ENCODE assay signal across 8 mouse cellular contexts in genomic region chr4:124659251-124660217, GRCm38 (mm10). TPM values are rescaled to one million over a fixed set of nuclear protein-coding genes. Genes with fewer than 3 reads are reported as not detected.
DNase-seq lines count a peak whose midpoint lies in the region; ATAC-seq lines count a peak whose summit lies in the region.

No protein-coding gene starts in this region.

- no peak overlapping the region for H3K27ac ChIP-seq in kidney, embryonic 16.5 days (ENCODE audit: low read length)
- H3K27ac ChIP-seq in embryonic facial prominence, embryonic 13.5 days, result no peak overlapping the region
- no peak overlapping the region for H3K27ac ChIP-seq in intestine, embryonic 15.5 days
- peak overlapping the region; percentile 22; the same call in 1 of the 2 replicates for H3K27ac ChIP-seq in neural tube, embryonic 12.5 days

- H3K4me3 ChIP-seq in kidney, embryonic 16.5 days (ENCODE audit: low read length), result peak overlapping the region; percentile 67
- H3K4me3 ChIP-seq in embryonic facial prominence, embryonic 13.5 days, result peak overlapping the region; percentile 61
- H3K4me3 ChIP-seq in intestine, embryonic 15.5 days (replicated peaks), result peak overlapping the region; percentile 22
- H3K4me3 ChIP-seq in neural tube, embryonic 12.5 days, result peak overlapping the region; percentile 59

- no peaks in the 10 kb centered on the region for H3K9me3 ChIP-seq in kidney, embryonic 16.5 days (ENCODE audit: low read length)
- H3K9me3 ChIP-seq in embryonic facial prominence, embryonic 13.5 days, result no peaks in the 10 kb centered on the region
- no peaks in the 10 kb centered on the region for H3K9me3 ChIP-seq in intestine, embryonic 15.5 days
- no peaks in the 10 kb centered on the region for H3K9me3 ChIP-seq in neural tube, embryonic 12.5 days

- H3K4me1 ChIP-seq in kidney, embryonic 16.5 days (ENCODE audit: insufficient read depth, low read length), result peaks cover 27% of the 10 kb centered on the region
- peaks cover 38% of the 10 kb centered on the region for H3K4me1 ChIP-seq in embryonic facial prominence, embryonic 13.5 days
- H3K4me1 ChIP-seq in intestine, embryonic 15.5 days (replicated peaks), result peaks cover 29% of the 10 kb centered on the region
- H3K4me1 ChIP-seq in neural tube, embryonic 12.5 days, result peaks cover 34% of the 10 kb centered on the region

- no peaks in the 10 kb centered on the region for H3K36me3 ChIP-seq in kidney, embryonic 16.5 days (ENCODE audit: insufficient read depth, low read length)
- H3K36me3 ChIP-seq in embryonic facial prominence, embryonic 13.5 days, result no peaks in the 10 kb centered on the region
- H3K36me3 ChIP-seq in intestine, embryonic 15.5 days, result no peaks in the 10 kb centered on the region
- no peaks in the 10 kb centered on the region for H3K36me3 ChIP-seq in neural tube, embryonic 12.5 days

- no peak for DNase-seq in kidney, adult 8-10 months
- DNase-seq in T-cell, adult 2 months (ENCODE audit: low spot score), result no peak
- no peak for DNase-seq in Muller cell, postnatal 12 days (ENCODE audit: inconsistent ontology term)
- DNase-seq in left cerebral cortex, adult 11 months (ENCODE audit: low spot score), result no peak

- 1% methylated on average over 67 of the region's 68 CpGs for WGBS in kidney, embryonic 16.5 days
- 1% methylated on average over 68 of the region's 68 CpGs for WGBS in embryonic facial prominence, embryonic 13.5 days
- WGBS in intestine, embryonic 15.5 days, result 2% methylated on average over 67 of the region's 68 CpGs
- 1% methylated on average over 68 of the region's 68 CpGs for WGBS in neural tube, embryonic 12.5 days

- H3K9ac ChIP-seq in kidney, embryonic 16.5 days (replicated peaks; ENCODE audit: low read length), result no peak overlapping the region; the same call in 1 of the 2 replicates
- peak overlapping the region; percentile 54; the same call in 1 of the 2 replicates for H3K9ac ChIP-seq in embryonic facial prominence, embryonic 13.5 days
- H3K9ac ChIP-seq in intestine, embryonic 15.5 days, result no peak overlapping the region
- H3K9ac ChIP-seq in neural tube, embryonic 12.5 days, result peak overlapping the region; percentile 56

- peaks cover 94% of the 10 kb centered on the region for H3K27me3 ChIP-seq in kidney, embryonic 16.5 days (ENCODE audit: insufficient read depth, low read length)
- H3K27me3 ChIP-seq in embryonic facial prominence, embryonic 13.5 days, result peaks cover 98% of the 10 kb centered on the region
- H3K27me3 ChIP-seq in intestine, embryonic 15.5 days (replicated peaks), result peaks cover 88% of the 10 kb centered on the region
- H3K27me3 ChIP-seq in neural tube, embryonic 12.5 days (replicated peaks), result peaks cover 89% of the 10 kb centered on the region

- peak overlapping the region; percentile 97 for H3K4me2 ChIP-seq in kidney, embryonic 16.5 days (replicated peaks; ENCODE audit: low read depth, low read length)
- H3K4me2 ChIP-seq in embryonic facial prominence, embryonic 13.5 days, result peak overlapping the region; percentile 95
- H3K4me2 ChIP-seq in intestine, embryonic 15.5 days (replicated peaks), result peak overlapping the region; percentile 96
- peak overlapping the region; percentile 95 for H3K4me2 ChIP-seq in neural tube, embryonic 12.5 days (replicated peaks)

- no peak for ATAC-seq in kidney, embryonic 16.5 days (ENCODE audit: low FRiP score, low TSS enrichment)
- ATAC-seq in embryonic facial prominence, embryonic 13.5 days (ENCODE audit: insufficient number of reproducible peaks, insufficient read depth, low FRiP score, low TSS enrichment, low read depth), result no peak
- no peak for ATAC-seq in intestine, embryonic 15.5 days
- ATAC-seq in neural tube, embryonic 12.5 days (ENCODE audit: low FRiP score, low read depth), result no peak

RNA-seq across cellular contexts. Expression of gene Pou3f1, which starts 2.9 kb away (rescaled TPM):
- 0.37 and 0.40 TPM in 2 replicates for polyA plus RNA-seq in kidney, embryonic 16.5 days (2015; fragmentation: Nextera tagmentation; extraction: Ambion mirVana)
- 2.3 and 2.4 TPM in 2 replicates for polyA plus RNA-seq in embryonic facial prominence, embryonic 13.5 days (2015; fragmentation: Nextera tagmentation; extraction: Ambion mirVana)
- 0.05 and 0.11 TPM in 2 replicates for polyA plus RNA-seq in intestine, embryonic 15.5 days (2015; fragmentation: Nextera tagmentation; extraction: Ambion mirVana)
- 25.2 and 25.8 TPM in 2 replicates for polyA plus RNA-seq in neural tube, embryonic 12.5 days (2016; fragmentation: Nextera tagmentation; extraction: Ambion mirVana)

RNA-seq across cellular contexts. Expression of gene Utp11, which starts 33.9 kb away (rescaled TPM):
- 65.4 and 72.5 TPM in 2 replicates for polyA plus RNA-seq in kidney, embryonic 16.5 days (2015; fragmentation: Nextera tagmentation; extraction: Ambion mirVana)
- polyA plus RNA-seq in embryonic facial prominence, embryonic 13.5 days (2015; fragmentation: Nextera tagmentation; extraction: Ambion mirVana), result 84.7 and 92.2 TPM in 2 replicates
- polyA plus RNA-seq in intestine, embryonic 15.5 days (2015; fragmentation: Nextera tagmentation; extraction: Ambion mirVana), result 58.7 and 67.6 TPM in 2 replicates
- 58.5 and 60.4 TPM in 2 replicates for polyA plus RNA-seq in neural tube, embryonic 12.5 days (2016; fragmentation: Nextera tagmentation; extraction: Ambion mirVana)

RNA-seq across cellular contexts. Expression of gene Fhl3, which starts 41.0 kb away (rescaled TPM):
- 6.6 and 8.1 TPM in 2 replicates for polyA plus RNA-seq in kidney, embryonic 16.5 days (2015; fragmentation: Nextera tagmentation; extraction: Ambion mirVana)
- polyA plus RNA-seq in embryonic facial prominence, embryonic 13.5 days (2015; fragmentation: Nextera tagmentation; extraction: Ambion mirVana), result 17.0 and 19.5 TPM in 2 replicates
- polyA plus RNA-seq in intestine, embryonic 15.5 days (2015; fragmentation: Nextera tagmentation; extraction: Ambion mirVana), result 8.8 and 11.8 TPM in 2 replicates
- polyA plus RNA-seq in neural tube, embryonic 12.5 days (2016; fragmentation: Nextera tagmentation; extraction: Ambion mirVana), result 1.6 and 3.6 TPM in 2 replicates

RNA-seq across cellular contexts. Expression of gene 3100002H09Rik, which starts 48.9 kb away (rescaled TPM):
- 0.19 TPM in 1 of 2 replicates, not detected in the other for polyA plus RNA-seq in kidney, embryonic 16.5 days (2015; fragmentation: Nextera tagmentation; extraction: Ambion mirVana)
- polyA plus RNA-seq in embryonic facial prominence, embryonic 13.5 days (2015; fragmentation: Nextera tagmentation; extraction: Ambion mirVana), result not detected in 2 replicates
- polyA plus RNA-seq in intestine, embryonic 15.5 days (2015; fragmentation: Nextera tagmentation; extraction: Ambion mirVana), result not detected in 2 replicates
- polyA plus RNA-seq in neural tube, embryonic 12.5 days (2016; fragmentation: Nextera tagmentation; extraction: Ambion mirVana), result 0.84 and 1.2 TPM in 2 replicates

RNA-seq across cellular contexts. Expression of gene Sf3a3, which starts 55.0 kb away (rescaled TPM):
- 162 and 169 TPM in 2 replicates for polyA plus RNA-seq in kidney, embryonic 16.5 days (2015; fragmentation: Nextera tagmentation; extraction: Ambion mirVana)
- polyA plus RNA-seq in embryonic facial prominence, embryonic 13.5 days (2015; fragmentation: Nextera tagmentation; extraction: Ambion mirVana), result 177 and 186 TPM in 2 replicates
- polyA plus RNA-seq in intestine, embryonic 15.5 days (2015; fragmentation: Nextera tagmentation; extraction: Ambion mirVana), result 131 and 133 TPM in 2 replicates
- polyA plus RNA-seq in neural tube, embryonic 12.5 days (2016; fragmentation: Nextera tagmentation; extraction: Ambion mirVana), result 157 and 162 TPM in 2 replicates

Comparison
In these comparisons a context has a peak if more than half of its experiments do, and no peak if none do; other contexts are left out.
1. H3K9ac ChIP-seq: peak in embryonic facial prominence, embryonic 13.5 days (single experiment) and neural tube, embryonic 12.5 days (single experiment); none in kidney, embryonic 16.5 days (single experiment) and intestine, embryonic 15.5 days (single experiment).
2. Peak in every context shown above with its lines, with median percentiles within 50 percentile points of each other: H3K4me2 ChIP-seq and H3K4me3 ChIP-seq.